Mouse (Mus musculus) fibroblast of lung, adult 2 months (primary cell): ENCODE results near the gene Pex5.
"Not testable (repeated sequence)": the region's sequence is repeated elsewhere in the genome, so short reads cannot be mapped to it uniquely, and the experiment has no call there.

ENCODE experiments used
- DNase-seq: peaks from one replicate; pipeline ENCODE4 v3.0.0-alpha.2; 2011; ENCODE audit warnings: low read depth

Pex5 gene

DNA sequence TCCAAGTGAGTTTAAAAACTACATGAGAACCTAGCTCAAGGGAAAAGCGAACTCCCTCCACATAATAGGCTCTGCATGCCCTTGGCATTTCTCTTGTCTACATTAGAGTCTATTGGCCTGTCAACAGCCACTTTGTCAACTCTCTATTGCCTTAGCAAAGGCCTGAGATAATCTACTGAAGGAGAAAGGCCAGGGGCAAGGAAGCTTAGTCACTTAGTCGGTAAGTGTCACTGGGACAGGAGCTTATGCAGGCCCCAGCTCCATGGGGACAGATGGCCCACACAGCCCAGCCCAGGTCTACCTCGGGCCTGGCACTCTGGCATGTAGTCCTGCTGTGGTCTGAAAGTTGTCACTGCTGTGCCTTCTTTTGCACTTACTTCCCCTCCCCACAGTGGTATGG is 11.7 kb upstream of the Pex5 start:
- no peak for DNase-seq

DNA sequence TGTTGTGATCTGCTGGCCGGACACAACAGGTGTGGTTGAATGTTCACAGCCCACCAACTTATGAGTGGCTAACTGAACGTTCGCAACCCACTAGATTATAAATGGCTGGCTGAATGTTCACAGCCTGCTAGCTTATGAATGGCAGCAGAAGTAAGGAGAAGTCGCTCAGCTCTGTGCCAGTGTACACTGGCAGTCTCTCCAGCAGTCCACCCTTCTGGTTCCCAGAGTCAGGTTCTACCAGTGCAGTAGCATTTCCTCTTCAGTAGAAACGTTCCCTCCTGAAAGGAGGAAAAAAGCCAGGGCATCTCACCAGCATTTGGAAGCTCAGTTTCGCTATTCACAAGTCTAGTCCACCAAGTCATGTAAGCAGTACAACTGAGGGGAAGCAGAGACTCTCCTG is 10.7 kb upstream of the Pex5 start:
- DNase-seq: no peak

DNA sequence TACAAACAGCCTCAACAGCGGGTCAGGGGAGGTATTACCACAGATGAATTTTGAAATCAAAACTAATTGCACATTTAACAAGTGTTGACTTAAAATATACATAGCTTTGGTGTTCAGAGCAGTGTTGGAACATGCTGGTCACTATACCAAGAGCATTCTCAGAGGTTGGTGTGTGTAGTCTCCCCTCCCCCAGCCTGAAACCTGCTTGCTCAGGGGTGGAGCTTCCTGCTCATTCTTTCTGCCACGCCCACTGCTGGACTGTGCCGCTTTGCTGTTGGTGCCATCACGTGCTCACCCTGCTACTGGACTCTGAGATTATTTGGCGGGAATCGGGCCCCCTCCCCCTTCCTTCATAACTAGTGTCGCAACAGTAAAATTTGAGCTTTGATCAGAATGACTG is 10.2 kb upstream of the Pex5 start:
- not testable (repeated sequence) for DNase-seq

DNA sequence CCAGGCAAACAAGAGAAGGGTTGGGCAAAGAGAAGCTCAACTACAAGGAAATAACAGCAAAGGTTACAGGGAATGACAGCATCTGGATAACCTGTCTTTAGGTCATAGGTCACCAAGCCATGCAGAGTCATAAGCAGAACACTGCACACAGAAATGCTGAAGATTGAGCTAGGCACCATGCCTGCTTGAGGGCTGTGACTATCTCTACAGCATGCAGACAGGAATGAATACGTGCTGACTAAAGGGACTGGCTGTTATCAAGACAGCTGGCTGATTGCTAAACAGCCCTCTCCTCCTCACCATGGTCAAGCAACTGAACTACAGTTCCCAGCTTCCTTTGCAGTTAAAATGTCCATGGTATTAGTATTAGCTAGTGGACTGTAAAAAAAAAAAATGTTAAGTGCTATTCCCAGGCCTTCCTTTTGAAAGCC is 9.2 kb upstream of the Pex5 start:
- no peak for DNase-seq

DNA sequence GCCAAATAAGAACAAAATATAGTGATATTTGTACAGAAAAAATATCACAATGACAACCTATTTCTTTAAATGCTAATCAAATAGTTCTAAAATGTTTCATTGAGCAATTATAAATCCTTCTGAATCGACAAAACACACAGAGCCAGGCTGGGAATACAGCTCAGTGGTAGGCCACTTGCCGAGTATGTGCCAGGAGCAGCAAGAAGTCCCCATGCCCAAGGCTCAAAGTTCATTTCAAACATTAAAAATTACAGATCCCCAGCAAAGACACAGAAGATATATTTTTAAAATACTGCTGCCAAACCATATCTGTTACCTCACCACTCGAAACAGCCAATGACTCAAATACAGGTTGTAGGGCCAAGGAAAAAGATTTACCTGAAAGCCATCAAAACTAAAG is 3.8 kb upstream of the Pex5 start:
- no peak for DNase-seq

DNA sequence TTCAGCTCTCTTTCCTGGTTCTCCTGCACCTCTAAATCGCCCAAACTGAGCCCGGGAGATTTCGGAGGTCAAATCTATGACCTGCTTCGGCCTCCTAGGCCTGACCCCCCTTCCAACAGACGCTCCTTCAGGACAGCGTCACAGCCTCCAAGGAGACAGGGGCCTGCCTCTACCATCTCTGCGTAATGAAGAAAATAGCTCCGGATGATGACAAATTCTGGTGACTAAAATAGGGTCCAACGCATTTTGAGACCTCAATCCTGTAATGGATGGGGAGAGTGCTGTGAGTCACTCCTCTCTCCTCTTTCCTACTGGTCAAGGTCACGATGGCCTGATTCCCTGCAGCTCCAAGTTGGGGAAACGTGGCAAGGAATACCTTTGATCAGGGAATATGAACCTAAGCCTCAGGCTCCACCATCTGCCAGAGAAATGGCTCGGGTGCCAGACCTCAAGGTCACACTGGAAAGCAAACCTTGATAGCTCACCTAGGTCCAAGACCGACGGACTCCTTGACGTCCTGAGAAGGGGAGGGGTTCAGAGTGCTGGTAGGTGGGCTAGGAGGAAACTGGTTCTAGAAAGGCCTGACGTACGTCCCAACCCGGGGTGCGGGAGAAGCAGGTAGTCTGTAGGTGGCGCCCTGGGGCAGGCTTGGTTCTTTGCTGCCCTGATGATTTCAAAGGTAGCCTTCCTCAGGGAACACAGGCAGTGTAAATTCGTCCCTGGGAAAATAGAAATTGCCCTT is 651 bp upstream of the Pex5 start:
- peak; percentile 49 for DNase-seq

DNA sequence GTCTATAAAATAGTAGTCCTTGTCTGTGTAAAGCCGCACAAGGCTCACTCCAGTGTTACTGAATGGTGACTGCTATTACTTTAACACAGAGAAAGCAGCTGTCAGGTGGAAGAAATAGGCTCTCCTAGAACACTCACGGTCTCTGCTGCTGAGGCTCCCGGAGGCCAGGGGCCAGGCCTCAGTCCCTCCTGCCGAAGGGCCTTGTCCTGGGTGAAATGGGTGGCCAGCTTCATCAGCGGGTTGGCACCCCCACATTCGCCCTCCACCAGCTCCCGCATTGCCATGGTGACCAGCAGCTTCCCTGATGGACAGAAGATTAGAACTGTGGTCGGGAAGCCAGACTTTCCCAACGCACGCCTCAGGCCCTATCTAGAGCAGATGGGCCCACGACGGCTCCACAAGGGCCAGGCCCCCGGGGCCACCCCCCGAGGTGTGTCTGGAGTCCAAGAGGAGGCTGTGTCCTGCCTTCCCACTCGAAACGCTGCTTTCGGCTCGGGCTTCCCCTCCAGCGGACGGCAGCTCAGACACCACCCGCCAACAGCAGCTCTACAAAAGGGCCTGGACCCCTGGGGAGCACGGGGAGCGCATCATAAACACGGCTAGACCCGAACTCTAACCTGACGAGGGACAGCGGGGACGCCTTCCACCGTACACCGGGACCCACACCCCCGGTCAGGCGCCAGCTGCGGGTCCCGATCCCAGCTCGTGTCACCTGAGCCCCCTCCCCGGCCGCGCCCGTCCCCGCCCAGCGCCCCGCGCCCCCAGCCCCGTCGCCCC is 529 bp downstream of the Pex5 start:
- peak; percentile 13 for DNase-seq

DNA sequence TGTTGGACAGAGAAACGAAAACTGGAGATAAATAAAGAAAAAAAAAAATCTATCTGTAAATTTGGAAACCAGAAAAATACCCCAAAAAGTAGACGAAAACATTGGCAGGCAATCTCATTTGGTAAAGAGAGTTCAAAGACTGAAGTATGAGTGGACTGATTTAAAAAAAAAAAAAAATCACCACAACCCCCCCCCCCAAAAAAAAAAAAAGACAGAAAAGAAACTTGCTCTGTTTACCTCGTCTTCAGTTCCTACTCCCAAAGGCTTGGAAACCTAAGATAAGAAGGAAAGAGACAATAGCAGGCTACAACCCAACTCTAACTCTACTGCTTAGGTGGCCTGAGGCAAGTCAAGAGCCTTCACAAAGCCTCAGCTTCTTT is 1.1 kb downstream of the Pex5 start:
- no peak for DNase-seq

DNA sequence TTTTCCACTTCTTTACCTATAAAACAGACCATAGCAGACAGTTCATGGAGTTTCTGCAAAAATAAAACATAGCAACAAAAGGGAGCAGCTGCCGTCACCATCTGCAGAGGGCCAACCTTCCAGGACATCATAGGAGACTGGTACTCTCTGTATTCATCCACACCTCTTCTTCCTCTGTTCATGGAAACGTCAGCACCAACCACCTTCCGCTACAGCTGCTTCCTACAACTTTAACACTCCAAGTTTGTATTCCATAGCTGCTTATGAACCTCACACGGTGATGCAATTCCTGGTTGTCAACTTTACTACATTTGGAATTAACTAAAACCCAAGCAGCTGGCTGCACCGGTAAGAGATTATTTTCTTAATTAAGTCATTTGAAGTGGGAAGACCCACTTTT is 6.5 kb downstream of the Pex5 start:
- no peak for DNase-seq

DNA sequence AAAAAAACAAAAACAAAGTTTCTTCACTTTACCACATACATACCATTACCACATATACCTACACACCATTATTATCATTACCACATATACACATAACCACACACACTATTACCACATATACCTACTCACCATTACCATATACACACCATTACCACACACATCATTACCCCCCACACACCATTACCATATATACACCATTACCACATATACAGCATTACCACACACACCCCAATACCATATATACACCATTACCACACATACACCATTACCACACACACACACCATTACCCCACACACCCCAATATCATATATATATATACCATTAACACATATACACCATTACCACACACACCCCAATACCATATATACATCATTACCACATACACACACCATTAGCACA is 7.7 kb downstream of the Pex5 start:
- no peak for DNase-seq

DNA sequence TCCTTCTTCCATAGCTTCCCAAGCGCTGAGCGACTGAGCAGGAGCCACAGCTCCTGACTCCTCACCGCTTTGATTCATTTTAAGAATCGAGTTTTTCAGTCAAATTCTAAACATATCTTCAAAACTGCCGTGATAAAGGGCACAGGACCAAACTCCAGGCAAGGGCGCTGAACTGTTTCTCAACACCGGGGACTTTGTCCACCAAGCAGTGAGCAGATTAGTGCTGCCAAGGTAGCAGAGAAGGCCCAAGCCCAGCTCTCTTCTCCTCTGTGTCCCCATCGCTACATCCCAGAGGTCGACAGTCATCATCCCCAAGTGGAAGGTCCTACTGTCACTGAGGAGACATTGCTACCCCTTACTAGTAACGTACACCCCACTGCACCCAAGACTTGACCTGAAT is 8.5 kb downstream of the Pex5 start:
- no peak for DNase-seq

DNA sequence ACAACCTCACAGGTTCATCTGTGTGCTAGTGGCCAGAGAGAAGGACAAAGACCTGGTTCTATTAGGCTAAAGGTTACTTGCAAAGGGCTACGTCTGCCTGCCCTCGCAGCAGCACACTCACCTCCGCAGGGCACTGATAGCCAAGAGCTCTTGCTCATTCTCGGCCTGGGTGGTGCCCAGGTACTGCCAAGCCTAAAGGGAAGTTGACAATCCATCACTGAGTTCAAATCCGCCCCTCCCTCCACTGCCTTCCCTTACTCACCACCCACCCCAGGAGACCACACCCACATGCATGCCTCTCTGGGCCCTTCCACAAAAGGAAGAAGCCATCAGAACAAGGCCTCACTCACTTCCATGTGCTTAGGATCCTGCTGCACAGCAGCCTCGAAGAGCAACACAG is 15.1 kb downstream of the Pex5 start:
- no peak for DNase-seq

DNA sequence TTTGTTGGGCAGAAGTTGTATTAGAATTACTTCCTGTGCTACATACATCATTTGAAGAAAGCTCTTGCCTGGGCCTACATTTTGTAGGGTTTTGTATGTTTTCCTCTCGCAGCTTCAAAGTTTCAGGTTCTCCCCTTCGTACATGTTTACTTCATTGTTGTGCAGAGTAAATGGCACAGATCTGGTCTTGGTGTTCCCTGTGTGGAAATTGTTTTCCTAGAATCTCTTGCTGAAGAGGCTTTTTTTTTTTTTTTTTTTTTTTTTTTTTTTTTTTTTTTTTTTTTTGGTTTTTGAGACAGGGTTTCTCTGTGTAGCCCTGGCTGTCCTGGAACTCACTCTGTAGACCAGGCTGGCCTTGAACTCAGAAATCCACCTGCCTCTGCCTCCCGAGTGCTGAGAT is 19.9 kb downstream of the Pex5 start:
- DNase-seq: not testable (repeated sequence)

DNA sequence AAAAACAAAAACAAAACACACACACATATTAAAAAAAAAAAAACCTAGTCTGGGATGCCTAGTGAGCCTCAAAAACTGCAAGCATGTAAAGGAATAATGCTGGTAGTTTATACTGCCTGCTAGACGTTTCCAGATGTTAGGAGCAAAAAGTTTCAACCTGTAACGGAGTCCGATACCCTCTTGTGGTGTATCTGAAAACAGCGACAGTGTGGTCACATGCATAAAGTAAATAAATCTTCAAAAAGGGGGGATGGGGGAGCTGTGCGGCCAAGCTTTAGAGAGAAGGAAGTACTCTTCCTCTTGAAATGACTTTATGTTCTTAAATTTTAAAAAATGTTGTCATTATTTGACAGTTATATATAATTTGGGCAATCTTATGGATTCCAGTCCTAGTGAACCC is 34.7 kb downstream of the Pex5 start:
- no peak for DNase-seq

DNA sequence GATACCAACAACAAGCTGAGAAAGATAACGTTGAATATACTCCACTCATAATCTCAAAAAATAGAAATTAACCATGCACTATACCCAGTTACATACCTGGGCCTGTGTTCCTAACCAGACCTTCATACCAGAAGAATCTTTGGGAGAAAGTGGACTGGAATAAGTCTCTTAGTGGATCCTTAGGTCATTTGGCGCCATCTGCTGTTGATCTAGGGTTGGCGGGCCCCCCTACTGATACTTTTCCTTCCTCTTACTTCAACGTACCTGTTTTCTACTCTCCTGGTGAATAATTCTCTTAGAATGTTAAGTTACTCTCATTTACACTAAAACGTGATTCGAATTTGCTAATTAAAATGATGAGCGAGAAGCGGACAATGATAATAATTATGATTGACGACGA is 35.5 kb downstream of the Pex5 start:
- peak; percentile 9 for DNase-seq

DNA sequence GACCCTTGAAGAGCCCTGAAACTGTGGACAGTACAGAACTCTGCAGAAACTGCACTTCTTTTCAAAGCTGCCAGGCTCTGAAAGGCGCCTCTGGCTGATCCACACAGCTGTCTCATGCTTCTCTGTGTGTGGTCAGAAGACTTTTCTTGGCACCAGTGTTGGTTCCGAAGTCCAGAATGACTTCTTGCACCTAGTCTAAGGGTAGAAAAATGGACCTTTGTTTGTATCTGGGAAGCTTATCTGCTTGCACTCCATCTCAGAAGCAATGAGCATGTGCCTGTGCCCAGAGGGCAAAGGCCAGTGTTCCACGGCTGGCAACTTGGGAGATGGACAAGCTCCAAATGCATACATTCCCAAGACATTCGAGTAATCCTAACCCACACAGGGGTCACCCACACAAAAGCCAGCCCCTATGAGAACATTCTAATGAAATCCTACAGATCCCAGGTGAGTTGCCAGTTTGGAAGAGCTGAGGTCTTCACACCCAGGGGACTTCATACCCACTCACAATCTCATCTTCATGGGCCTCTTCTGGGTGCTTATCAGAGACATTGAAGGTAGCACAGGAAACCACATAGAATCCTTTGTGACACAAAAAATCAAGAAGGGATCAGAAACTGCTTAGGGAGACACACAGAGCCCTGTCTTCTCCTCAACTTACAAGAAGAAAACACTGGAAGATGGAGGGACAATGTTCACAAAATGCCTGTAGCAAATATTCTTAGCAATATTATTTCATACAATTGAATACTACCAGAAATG is 37.2 kb downstream of the Pex5 start:
- no peak for DNase-seq

DNA sequence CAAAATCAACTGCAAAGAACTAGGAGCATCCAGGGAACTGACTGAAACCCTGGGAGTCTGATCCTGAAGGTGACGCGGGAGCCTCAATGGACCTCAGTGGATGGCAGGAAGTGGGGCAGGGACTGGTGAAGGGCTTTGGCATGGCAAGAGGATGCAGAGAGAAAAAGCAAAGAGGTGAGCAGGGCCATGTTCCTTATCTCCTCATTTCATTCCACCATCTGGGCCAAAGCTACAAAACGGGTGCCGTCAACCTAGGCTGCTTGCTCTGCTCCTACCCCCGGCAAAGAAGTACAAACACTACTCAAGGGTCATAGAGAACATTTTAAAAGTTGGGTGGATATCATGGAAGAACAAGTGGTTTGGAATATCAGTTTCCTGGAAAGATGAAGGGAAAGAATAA is 38.6 kb downstream of the Pex5 start:
- no peak for DNase-seq

DNA sequence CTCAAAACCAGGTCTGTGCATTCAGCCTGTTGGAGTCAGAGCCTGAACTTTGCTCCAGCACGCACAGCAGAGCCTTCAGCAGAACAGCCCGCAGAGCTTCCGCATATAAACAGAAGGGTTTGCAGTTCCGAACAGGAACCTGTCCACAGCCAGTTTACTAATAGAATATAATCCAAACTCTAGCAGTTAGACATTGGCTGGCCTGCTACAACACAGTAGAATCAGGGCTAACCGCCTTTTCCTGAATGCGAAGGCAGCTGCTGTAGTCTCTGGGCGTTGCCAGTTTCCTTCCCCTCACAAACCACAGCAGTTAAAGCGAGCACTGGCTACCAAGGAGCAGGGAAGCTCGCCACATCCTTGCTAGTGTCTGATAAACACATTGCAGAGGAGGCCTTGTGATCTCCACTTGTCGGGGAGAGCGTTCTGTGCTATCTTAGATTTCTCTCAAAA is 39.4 kb downstream of the Pex5 start:
- no peak for DNase-seq

DNA sequence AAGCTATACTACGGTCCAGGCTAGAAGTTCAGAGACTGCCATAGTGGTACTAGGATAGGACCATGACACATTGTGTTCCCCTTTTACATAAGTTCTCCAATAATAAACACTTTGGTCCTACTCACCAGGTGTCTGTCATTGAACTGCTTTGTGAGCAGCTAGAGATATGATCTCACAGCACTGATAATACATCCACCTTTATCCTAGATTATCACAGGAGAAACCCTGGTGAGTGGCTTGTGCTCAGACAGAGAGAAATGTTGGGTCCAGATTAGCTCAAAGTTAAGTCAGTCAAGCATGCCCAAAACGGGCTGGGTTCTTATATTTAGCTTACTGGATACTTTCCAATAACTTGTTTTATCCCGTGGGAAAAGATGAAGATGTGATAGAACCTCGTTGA is 40.2 kb downstream of the Pex5 start:
- DNase-seq: no peak

DNA sequence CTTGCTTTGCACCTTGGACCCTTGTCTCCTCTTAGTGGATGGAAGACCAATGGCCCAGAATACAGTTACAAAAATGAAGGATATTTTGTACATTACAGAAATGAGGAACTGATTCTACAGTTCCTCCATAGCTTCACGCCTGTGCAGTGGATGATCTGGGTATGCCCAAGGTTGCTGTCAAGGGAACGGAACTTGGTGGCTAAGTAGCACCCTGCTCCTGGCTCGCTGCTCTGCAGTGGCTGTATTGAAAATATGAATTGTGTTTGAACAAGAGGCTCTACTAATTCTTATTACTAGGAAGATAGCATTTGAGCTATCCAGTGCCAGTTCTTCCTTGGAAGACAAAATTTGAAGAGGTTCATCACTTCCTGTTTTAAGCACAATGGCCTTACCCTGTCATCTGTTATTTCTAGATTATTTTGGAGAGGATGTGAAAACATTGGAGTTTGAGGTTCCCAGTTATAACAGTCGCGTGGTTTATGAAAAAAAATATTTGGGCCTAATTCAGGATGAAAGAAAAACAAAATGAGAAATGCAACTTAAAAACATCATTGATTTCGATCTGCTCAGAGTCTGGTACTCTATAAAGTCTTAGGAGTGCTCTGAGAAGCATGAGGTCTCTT is 41.2 kb downstream of the Pex5 start:
- DNase-seq: no peak

DNA sequence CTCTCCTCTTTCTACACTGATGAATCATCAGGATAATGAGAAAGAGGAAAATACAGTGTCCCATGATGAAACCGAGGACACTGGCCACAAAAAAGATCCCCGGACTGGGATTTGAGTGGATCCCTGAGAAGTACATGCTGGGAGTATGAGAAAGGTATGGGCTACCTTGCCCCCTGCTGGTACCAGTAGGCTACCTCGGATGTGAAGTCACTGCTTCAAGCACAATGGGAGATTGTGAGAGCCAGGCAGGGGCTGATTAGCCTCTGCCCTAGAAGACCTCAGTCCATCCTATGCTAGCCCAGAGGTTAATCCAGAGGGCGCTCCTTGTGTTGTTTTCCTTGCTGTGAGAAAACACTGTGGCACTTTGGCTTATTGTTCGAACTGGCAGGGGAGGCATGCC is 50.5 kb downstream of the Pex5 start:
- no peak for DNase-seq

DNA sequence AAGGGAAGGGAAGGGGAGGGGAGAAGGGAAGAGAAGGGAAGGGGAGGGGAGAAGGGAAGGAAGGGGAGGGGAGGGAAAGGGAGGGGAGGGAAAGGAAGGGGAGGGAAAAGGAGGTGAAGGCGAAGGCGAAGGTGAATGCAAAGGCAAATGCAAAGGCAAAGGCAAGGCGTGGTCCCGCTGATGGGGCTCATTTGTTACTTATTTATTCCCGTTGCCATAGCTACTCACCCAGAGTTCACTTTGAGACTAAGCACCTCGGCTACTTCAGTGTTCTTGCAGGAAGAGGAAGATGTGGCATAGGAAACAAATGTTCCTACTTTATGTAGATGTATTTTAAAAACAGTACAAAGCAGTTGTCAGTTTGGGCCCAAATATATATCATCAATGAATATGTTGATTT is 54.3 kb downstream of the Pex5 start:
- no peak for DNase-seq

DNA sequence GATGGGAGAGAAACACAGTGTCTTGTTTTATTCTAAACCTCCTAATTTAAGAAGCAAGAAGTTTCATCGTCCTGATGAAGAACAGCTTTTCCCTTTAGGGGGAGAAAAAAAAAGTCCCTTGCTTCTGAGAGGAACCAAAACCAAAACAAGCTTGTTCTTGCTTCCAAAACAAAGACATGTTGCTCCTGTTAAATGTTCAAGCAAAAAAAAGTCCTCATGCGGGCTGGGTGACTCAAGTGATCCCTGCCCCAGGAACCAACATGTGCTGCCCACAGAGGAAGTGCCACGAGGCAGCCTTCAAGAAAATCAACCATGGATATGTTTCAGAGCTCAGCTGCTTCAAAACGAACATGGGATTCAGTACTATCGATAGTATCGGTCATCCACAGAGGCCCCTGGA is 55.9 kb downstream of the Pex5 start:
- DNase-seq: no peak
